Mouse (Mus musculus): ENCODE measurements around the gene Cfap97. TPM values are rescaled to one million over a fixed set of nuclear protein-coding genes. Genes with fewer than 3 reads are reported as not detected.
"Not testable (repeated sequence)": the region's sequence is repeated elsewhere in the genome, so short reads cannot be mapped to it uniquely, and the experiment has no call there.

The Cfap97 gene
- polyA plus RNA-seq, 1 experiment from 2014 or later: 30.6 TPM

- DNase-seq; H3K27ac ChIP-seq (replicated peaks; ENCODE audit: low read depth, low read length); H3K27me3 ChIP-seq (ENCODE audit: control insufficient read depth, insufficient read depth, low read length); H3K36me3 ChIP-seq (ENCODE audit: control insufficient read depth, insufficient read depth, low read length); H3K4me1 ChIP-seq (ENCODE audit: control insufficient read depth, insufficient read depth, low read length); H3K4me3 ChIP-seq (replicated peaks; ENCODE audit: low read depth, low read length); H3K9me3 ChIP-seq (ENCODE audit: control insufficient read depth, low read length); H3K9ac ChIP-seq (replicated peaks; ENCODE audit: low read length); H3K4me2 ChIP-seq (ENCODE audit: low read length); ATAC-seq (ENCODE audit: low FRiP score, low TSS enrichment): not testable (repeated sequence)
- 91% methylated on average over 2 of the region's 2 CpGs for WGBS
These were observed 16.0 kb upstream of the Cfap97 start for GRCm38 (mm10) chr8:46135546-46135945.

GRCm38 (mm10) chr8:46137336-46137735, 14.2 kb upstream of the Cfap97 start:
- ATAC-seq (ENCODE audit: low FRiP score, low TSS enrichment): no peak

GRCm38 (mm10) chr8:46137843-46138596, 13.6 kb upstream of the Cfap97 start:
- Histone ChIP-seq H3K9ac (replicated peaks; ENCODE audit: low read length) (no peak overlapping the region), H3K4me2 (ENCODE audit: low read length) (no peak overlapping the region), H3K9me3 (ENCODE audit: control insufficient read depth, low read length) (no peaks in the 10 kb centered on the region), H3K4me3 (replicated peaks; ENCODE audit: low read depth, low read length) (no peak overlapping the region), H3K27me3 (ENCODE audit: control insufficient read depth, insufficient read depth, low read length) (no peaks in the 10 kb centered on the region), H3K36me3 (ENCODE audit: control insufficient read depth, insufficient read depth, low read length) (no peaks in the 10 kb centered on the region), H3K27ac (replicated peaks; ENCODE audit: low read depth, low read length) (no peak overlapping the region), H3K4me1 (ENCODE audit: control insufficient read depth, insufficient read depth, low read length) (no peaks in the 10 kb centered on the region)
- ATAC-seq (ENCODE audit: low FRiP score, low TSS enrichment) (no peak), DNase-seq (no peak)
- WGBS: 90% methylated on average over 10 of the region's 10 CpGs

More at GRCm38 (mm10) chr8:46137336-46137735, 14.2 kb upstream of the Cfap97 start:
- Histone ChIP-seq H3K36me3 (ENCODE audit: control insufficient read depth, insufficient read depth, low read length) (no peaks in the 10 kb centered on the region), H3K9me3 (ENCODE audit: control insufficient read depth, low read length) (no peaks in the 10 kb centered on the region), H3K4me3 (replicated peaks; ENCODE audit: low read depth, low read length) (no peak overlapping the region), H3K4me1 (ENCODE audit: control insufficient read depth, insufficient read depth, low read length) (no peaks in the 10 kb centered on the region), H3K9ac (replicated peaks; ENCODE audit: low read length) (no peak overlapping the region), H3K4me2 (ENCODE audit: low read length) (no peak overlapping the region), H3K27ac (replicated peaks; ENCODE audit: low read depth, low read length) (no peak overlapping the region), H3K27me3 (ENCODE audit: control insufficient read depth, insufficient read depth, low read length) (no peaks in the 10 kb centered on the region)
- DNase-seq: no peak
- 94% methylated on average over 1 of the region's 1 CpGs for WGBS

- no peak overlapping the region for H3K4me2 ChIP-seq (ENCODE audit: low read length)
- H3K36me3 ChIP-seq (ENCODE audit: control insufficient read depth, insufficient read depth, low read length): no peaks in the 10 kb centered on the region
- no peak overlapping the region for H3K27ac ChIP-seq (replicated peaks; ENCODE audit: low read depth, low read length)
- H3K4me3 ChIP-seq (replicated peaks; ENCODE audit: low read depth, low read length): no peak overlapping the region
- ATAC-seq (ENCODE audit: low FRiP score, low TSS enrichment) (no peak), DNase-seq (no peak)
- no peaks in the 10 kb centered on the region for H3K4me1 ChIP-seq (ENCODE audit: control insufficient read depth, insufficient read depth, low read length)
- H3K9ac ChIP-seq (replicated peaks; ENCODE audit: low read length): no peak overlapping the region
- 83% methylated on average over 9 of the region's 9 CpGs for WGBS
- no peaks in the 10 kb centered on the region for H3K27me3 ChIP-seq (ENCODE audit: control insufficient read depth, insufficient read depth, low read length)
- H3K9me3 ChIP-seq (ENCODE audit: control insufficient read depth, low read length): no peaks in the 10 kb centered on the region
These were observed 11.0 kb upstream of the Cfap97 start for GRCm38 (mm10) chr8:46140376-46141120.

GRCm38 (mm10) chr8:46141688-46142087, 9.9 kb upstream of the Cfap97 start:
- Histone ChIP-seq H3K9ac (replicated peaks; ENCODE audit: low read length) (no peak overlapping the region), H3K27ac (replicated peaks; ENCODE audit: low read depth, low read length) (no peak overlapping the region), H3K27me3 (ENCODE audit: control insufficient read depth, insufficient read depth, low read length) (no peaks in the 10 kb centered on the region), H3K9me3 (ENCODE audit: control insufficient read depth, low read length) (no peaks in the 10 kb centered on the region), H3K36me3 (ENCODE audit: control insufficient read depth, insufficient read depth, low read length) (no peaks in the 10 kb centered on the region), H3K4me1 (ENCODE audit: control insufficient read depth, insufficient read depth, low read length) (no peaks in the 10 kb centered on the region), H3K4me3 (replicated peaks; ENCODE audit: low read depth, low read length) (no peak overlapping the region), H3K4me2 (ENCODE audit: low read length) (no peak overlapping the region)
- no peak for ATAC-seq (ENCODE audit: low FRiP score, low TSS enrichment)
- WGBS: 97% methylated on average over 3 of the region's 3 CpGs
- DNase-seq: no peak

- no peaks in the 10 kb centered on the region for H3K36me3 ChIP-seq (ENCODE audit: control insufficient read depth, insufficient read depth, low read length)
- ATAC-seq (ENCODE audit: low FRiP score, low TSS enrichment): no peak
- 93% methylated on average over 4 of the region's 4 CpGs for WGBS
These were observed 9.0 kb upstream of the Cfap97 start for GRCm38 (mm10) chr8:46142498-46143081.

GRCm38 (mm10) chr8:46143470-46143869, 8.1 kb upstream of the Cfap97 start:
- no peaks in the 10 kb centered on the region for H3K9me3 ChIP-seq (ENCODE audit: control insufficient read depth, low read length)
- no peaks in the 10 kb centered on the region for H3K4me1 ChIP-seq (ENCODE audit: control insufficient read depth, insufficient read depth, low read length)
- no peaks in the 10 kb centered on the region for H3K27me3 ChIP-seq (ENCODE audit: control insufficient read depth, insufficient read depth, low read length)
- no peak overlapping the region for H3K27ac ChIP-seq (replicated peaks; ENCODE audit: low read depth, low read length)
- H3K4me2 ChIP-seq (ENCODE audit: low read length): no peak overlapping the region
- H3K9ac ChIP-seq (replicated peaks; ENCODE audit: low read length): no peak overlapping the region
- WGBS: 76% methylated on average over 5 of the region's 5 CpGs
- no peak overlapping the region for H3K4me3 ChIP-seq (replicated peaks; ENCODE audit: low read depth, low read length)
- ATAC-seq (ENCODE audit: low FRiP score, low TSS enrichment) (no peak), DNase-seq (no peak)
- no peaks in the 10 kb centered on the region for H3K36me3 ChIP-seq (ENCODE audit: control insufficient read depth, insufficient read depth, low read length)

More at GRCm38 (mm10) chr8:46142498-46143081, 9.0 kb upstream of the Cfap97 start:
- H3K27me3 ChIP-seq (ENCODE audit: control insufficient read depth, insufficient read depth, low read length): no peaks in the 10 kb centered on the region
- no peaks in the 10 kb centered on the region for H3K4me1 ChIP-seq (ENCODE audit: control insufficient read depth, insufficient read depth, low read length)
- no peak overlapping the region for H3K27ac ChIP-seq (replicated peaks; ENCODE audit: low read depth, low read length)
- no peak for DNase-seq
- H3K4me3 ChIP-seq (replicated peaks; ENCODE audit: low read depth, low read length): no peak overlapping the region
- H3K9me3 ChIP-seq (ENCODE audit: control insufficient read depth, low read length): no peaks in the 10 kb centered on the region
- no peak overlapping the region for H3K4me2 ChIP-seq (ENCODE audit: low read length)
- H3K9ac ChIP-seq (replicated peaks; ENCODE audit: low read length): no peak overlapping the region

GRCm38 (mm10) chr8:46143924-46144323, 7.6 kb upstream of the Cfap97 start:
- Histone ChIP-seq H3K27me3 (ENCODE audit: control insufficient read depth, insufficient read depth, low read length) (no peaks in the 10 kb centered on the region), H3K27ac (replicated peaks; ENCODE audit: low read depth, low read length) (no peak overlapping the region), H3K4me2 (ENCODE audit: low read length) (no peak overlapping the region), H3K4me1 (ENCODE audit: control insufficient read depth, insufficient read depth, low read length) (no peaks in the 10 kb centered on the region), H3K36me3 (ENCODE audit: control insufficient read depth, insufficient read depth, low read length) (no peaks in the 10 kb centered on the region), H3K9me3 (ENCODE audit: control insufficient read depth, low read length) (no peaks in the 10 kb centered on the region), H3K9ac (replicated peaks; ENCODE audit: low read length) (no peak overlapping the region), H3K4me3 (replicated peaks; ENCODE audit: low read depth, low read length) (no peak overlapping the region)
- 67% methylated on average over 1 of the region's 1 CpGs for WGBS
- DNase-seq: peak; percentile 14
- no peak for ATAC-seq (ENCODE audit: low FRiP score, low TSS enrichment)

All from midbrain, embryonic 14.5 days (tissue).